Mouse (Mus musculus) stomach, embryonic 16.5 days (tissue): ENCODE measurements at regions not wholly inside any gene's neighbourhood (a gene's known extent, or its start where the extent isn't known, plus 50 kb on each side); places are given as distances from the start of the nearest gene placed in this dataset.

Experiments
- ATAC-seq: fragments of 200-750 bp; cut with Nextera tagmentation; 2 replicates; pipeline ENCODE4 v1.8.0; 2017; ENCODE audit warnings: moderate number of reproducible peaks, moderate TSS enrichment; ENCODE audit not compliant: insufficient read depth, low FRiP score
- H3K27ac ChIP-seq: fragments of 300-500 bp; sonication (generic); 2 replicates; pipeline ENCODE4 v1.5.1; 2014; ENCODE audit warnings: low read length
- H3K27me3 ChIP-seq: fragments of 300-500 bp; sonication (generic); 2 replicates; pipeline ENCODE4 v1.6.1; 2014; ENCODE audit warnings: low read length, control low read depth, mixed read lengths; ENCODE audit not compliant: control insufficient read depth, insufficient read depth
- H3K36me3 ChIP-seq: fragments of 300-500 bp; sonication (generic); 2 replicates; pipeline ENCODE4 v1.6.1; 2014; ENCODE audit warnings: low read length; ENCODE audit not compliant: control insufficient read depth, insufficient read depth
- H3K4me1 ChIP-seq: fragments of 300-500 bp; sonication (generic); 2 replicates; pipeline ENCODE4 v1.6.1; 2014; ENCODE audit warnings: low read length, control low read depth, mixed read lengths; ENCODE audit not compliant: control insufficient read depth, insufficient read depth
- H3K4me2 ChIP-seq: fragments of 300-500 bp; sonication (generic); 2 replicates; pipeline ENCODE4 v1.6.1; 2014; ENCODE audit warnings: low read depth, low read length, mixed read lengths
- H3K4me3 ChIP-seq: fragments of 300-500 bp; sonication (generic); replicated peaks from 2 replicates; pipeline ENCODE4 v1.5.1; 2014; ENCODE audit warnings: mild to moderate bottlenecking, low read length
- H3K9ac ChIP-seq: fragments of 300-500 bp; sonication (generic); 2 replicates; pipeline ENCODE4 v1.6.1; 2014; ENCODE audit warnings: low read length
- H3K9me3 ChIP-seq: fragments of 300-500 bp; sonication (generic); replicated peaks from 2 replicates; pipeline ENCODE4 v1.6.1; 2016; ENCODE audit warnings: low read length, control low read depth; ENCODE audit not compliant: control insufficient read depth
- WGBS: fragments of 180-500 bp; shearing (Covaris S2); extraction: QIAGEN DNeasy Blood & Tissue Kit; methylation state at CpG from one replicate; pipeline ENCODE4 v1.1.7; 2014; 5-methylcytosine and 5-hydroxymethylcytosine counted together

DNA sequence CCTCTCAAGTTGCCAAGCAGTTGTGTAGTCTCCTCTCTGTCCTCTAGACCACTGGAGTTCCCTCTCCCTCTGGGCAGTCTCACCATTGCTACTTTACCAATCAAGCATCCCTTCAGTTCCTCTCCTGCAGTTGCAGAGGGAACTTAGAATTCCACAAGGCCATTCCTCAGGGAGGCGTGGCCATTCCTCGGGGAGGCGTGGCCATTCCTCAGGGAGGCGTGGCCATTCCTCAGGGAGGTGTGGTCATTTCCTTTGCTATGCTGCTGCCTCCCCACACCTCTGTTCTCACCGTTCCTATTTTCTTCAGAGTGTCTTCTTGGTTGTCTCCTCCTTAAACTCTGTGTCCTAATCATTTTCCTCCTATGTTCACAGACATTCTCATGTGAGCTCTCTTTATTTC is 102.8 kb upstream of the Wdr3 start:
- Histone ChIP-seq H3K36me3 (no peaks in the 10 kb centered on the region), H3K9ac (no peak overlapping the region), H3K4me3 (no peak overlapping the region), H3K9me3 (no peaks in the 10 kb centered on the region), H3K27ac (no peak overlapping the region), H3K4me1 (no peaks in the 10 kb centered on the region), H3K27me3 (no peaks in the 10 kb centered on the region), H3K4me2 (no peak overlapping the region)
- WGBS, result 46% methylated on average over 5 of the region's 5 CpGs
- no peak; the same call in 1 of the 2 replicates for ATAC-seq
